Mouse (Mus musculus) heart, embryonic 13.5 days (tissue): ENCODE data around the gene Edaradd. TPM values are rescaled to one million over a fixed set of nuclear protein-coding genes. Genes with fewer than 3 reads are reported as not detected.
A peak's percentile ranks its signal among the peaks of the same experiment; 100 is the strongest.

Experiments used
- ATAC-seq: fragments of 200-750 bp; cut with Nextera tagmentation; 2 replicates; pipeline ENCODE4 v1.8.0; 2017; ENCODE audit warnings: moderate TSS enrichment; ENCODE audit not compliant: insufficient number of reproducible peaks, low FRiP score, low TSS enrichment; ENCODE audit errors: extremely low read depth
- H3K27ac ChIP-seq: fragments of 300-500 bp; sonication (generic); replicated peaks from 2 replicates; pipeline ENCODE4 v1.5.1; 2015; ENCODE audit warnings: moderate library complexity, mild to moderate bottlenecking, inconsistent platforms
- H3K27me3 ChIP-seq: fragments of 300-500 bp; sonication (generic); replicated peaks from 2 replicates; pipeline ENCODE4 v1.6.1; 2015; ENCODE audit warnings: mild to moderate bottlenecking, inconsistent platforms
- H3K36me3 ChIP-seq: fragments of 300-500 bp; sonication (generic); 2 replicates; pipeline ENCODE4 v1.6.1; 2015; ENCODE audit warnings: mild to moderate bottlenecking, inconsistent platforms
- H3K4me1 ChIP-seq: fragments of 300-500 bp; sonication (generic); 2 replicates; pipeline ENCODE4 v1.6.1; 2015; ENCODE audit warnings: inconsistent platforms
- H3K4me2 ChIP-seq: fragments of 300-500 bp; sonication (generic); 2 replicates; pipeline ENCODE4 v1.6.1; 2015; ENCODE audit warnings: inconsistent platforms, mild to moderate bottlenecking, moderate library complexity
- H3K4me3 ChIP-seq: fragments of 300-500 bp; sonication (generic); 2 replicates; pipeline ENCODE4 v1.5.1; 2015; ENCODE audit warnings: moderate library complexity, mild to moderate bottlenecking, inconsistent platforms
- H3K9ac ChIP-seq: fragments of 300-500 bp; sonication (generic); 2 replicates; pipeline ENCODE4 v1.6.1; 2015; ENCODE audit warnings: inconsistent platforms, mild to moderate bottlenecking, moderate library complexity
- H3K9me3 ChIP-seq: fragments of 300-500 bp; sonication (generic); 2 replicates; pipeline ENCODE4 v1.6.1; 2016; ENCODE audit warnings: inconsistent platforms
- WGBS: fragments of 180-500 bp; shearing (Covaris S2); methylation state at CpG from one replicate; pipeline ENCODE4 v1.1.7; 2015; ENCODE audit warnings: mixed read lengths; 5-methylcytosine and 5-hydroxymethylcytosine counted together
- polyA plus RNA-seq: library from polyadenylated mRNA; unstranded; fragments of >200 nt; fragmentation: Nextera tagmentation; extraction: Ambion mirVana; gene quantifications from 2 replicates; pipeline ENCODE4 v1.2.1, GENCODE M21; 2015

Edaradd gene
- polyA plus RNA-seq, 1 experiment from 2014 or later = 0.49 TPM

DNA sequence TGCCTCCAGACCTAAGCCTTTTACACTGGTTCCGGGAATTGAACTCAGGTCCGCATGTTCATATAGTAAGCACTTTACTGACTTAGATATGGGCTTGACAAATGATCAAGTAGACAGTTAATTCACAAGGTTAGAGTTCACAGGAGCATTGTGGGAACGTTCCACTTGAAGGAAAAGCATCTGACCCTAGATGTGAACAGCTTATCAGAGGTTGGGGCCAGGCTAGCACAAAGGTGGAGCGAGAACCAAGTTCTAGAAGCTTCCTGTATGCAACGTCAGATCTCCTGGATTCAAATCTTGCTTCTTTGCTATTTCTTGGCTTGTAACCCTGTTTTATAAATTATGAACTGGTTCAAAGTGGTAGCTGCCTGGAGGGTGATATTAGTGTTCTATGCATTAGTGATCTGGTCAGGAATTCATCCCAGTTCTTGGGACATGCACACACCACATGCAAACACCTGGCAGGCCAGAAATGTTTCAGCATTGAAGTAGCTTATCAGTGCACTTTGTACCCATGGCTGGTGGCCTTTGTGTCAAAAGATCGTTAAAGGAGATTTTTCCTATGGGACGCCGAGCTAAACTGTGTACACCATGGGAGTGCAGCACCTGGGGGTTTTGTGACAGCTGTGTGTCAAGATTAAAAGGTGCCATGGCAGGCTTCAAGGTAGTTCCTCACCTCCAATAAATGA, 23.8 kb upstream of the Edaradd start:
- peaks cover 6% of the 10 kb centered on the region; the same call in 1 of the 2 replicates for H3K27me3 ChIP-seq
- H3K9me3 ChIP-seq = no peaks in the 10 kb centered on the region
- no peak for ATAC-seq
- WGBS = 77% methylated on average over 8 of the region's 8 CpGs
- peaks cover 21% of the 10 kb centered on the region for H3K4me1 ChIP-seq
- H3K4me2 ChIP-seq = no peak overlapping the region
- no peak overlapping the region for H3K9ac ChIP-seq
- no peak overlapping the region for H3K27ac ChIP-seq
- H3K4me3 ChIP-seq = no peak overlapping the region
- no peaks in the 10 kb centered on the region for H3K36me3 ChIP-seq

DNA sequence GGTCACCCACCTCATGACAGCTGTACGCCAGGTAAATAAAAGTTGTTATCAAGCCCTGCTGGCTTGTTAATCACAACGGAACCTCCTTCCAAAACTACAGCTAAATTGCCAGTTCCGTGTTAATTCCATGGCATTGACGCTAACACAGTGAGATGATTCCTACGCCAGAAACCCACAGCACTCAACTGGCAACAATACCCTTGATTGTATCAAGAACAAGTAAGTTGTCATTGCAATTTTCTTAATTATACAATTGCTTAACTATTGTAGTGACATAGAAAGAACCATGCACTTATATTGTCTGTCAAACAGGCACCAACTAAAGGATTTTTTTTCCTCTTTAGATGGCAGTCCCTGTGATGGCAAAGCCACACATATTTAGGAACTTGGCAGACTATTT, 23.0 kb upstream of the Edaradd start:
- Histone ChIP-seq H3K4me1 (peaks cover 21% of the 10 kb centered on the region), H3K4me2 (no peak overlapping the region), H3K27ac (no peak overlapping the region), H3K27me3 (peaks cover 6% of the 10 kb centered on the region; the same call in 1 of the 2 replicates), H3K36me3 (no peaks in the 10 kb centered on the region), H3K9ac (no peak overlapping the region), H3K9me3 (no peaks in the 10 kb centered on the region), H3K4me3 (no peak overlapping the region)
- ATAC-seq = no peak
- WGBS = 62% methylated on average over 5 of the region's 5 CpGs

DNA sequence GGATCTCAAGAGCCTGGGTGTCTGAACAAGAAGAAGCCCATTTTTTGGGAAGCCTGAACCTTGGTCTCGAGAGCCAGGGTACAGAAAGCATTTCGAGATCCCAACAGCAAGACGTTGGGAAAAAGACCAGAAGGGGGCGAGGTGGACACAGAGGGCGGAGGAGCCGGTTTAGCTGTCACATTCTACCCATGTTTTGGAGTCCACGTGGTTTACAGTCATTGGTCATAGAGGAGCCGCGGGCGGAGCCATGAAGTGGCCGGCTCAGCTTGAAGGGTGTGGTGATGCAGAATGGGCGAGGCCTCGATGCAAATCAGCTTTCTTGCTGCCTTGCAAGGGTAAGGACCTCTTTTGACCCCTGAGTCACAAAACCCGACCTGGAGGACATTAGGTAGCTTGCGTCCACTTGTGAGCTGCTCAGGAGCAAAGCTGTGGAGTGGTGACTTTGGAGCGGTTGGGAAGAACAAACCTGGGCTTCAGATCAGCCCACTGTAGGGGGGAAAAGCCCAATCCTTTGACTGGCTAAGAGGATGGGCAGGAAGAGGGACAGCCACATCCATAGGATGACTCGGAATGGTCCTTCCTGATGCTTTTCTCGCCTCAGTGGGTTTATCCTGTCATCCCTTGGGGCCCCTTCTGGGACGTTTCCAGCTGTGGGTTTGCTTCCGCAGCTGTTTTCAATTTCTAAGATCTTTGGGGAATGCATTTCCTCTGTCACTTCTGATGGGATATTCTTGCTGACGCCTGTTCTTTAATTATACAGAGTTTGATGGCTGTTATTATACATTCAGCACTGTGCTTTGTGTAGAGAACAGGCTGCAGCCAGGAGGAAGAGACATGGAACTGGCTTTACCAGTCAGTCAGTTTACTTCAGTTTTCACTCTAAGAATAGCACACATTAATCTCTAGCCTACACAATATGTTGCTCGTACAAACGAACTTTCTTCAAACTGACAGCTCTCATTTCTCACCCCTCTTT, 22.1 kb upstream of the Edaradd start:
- H3K27me3 ChIP-seq = peaks cover 6% of the 10 kb centered on the region; the same call in 1 of the 2 replicates
- H3K9ac ChIP-seq = no peak overlapping the region
- no peaks in the 10 kb centered on the region for H3K36me3 ChIP-seq
- peak overlapping the region; percentile 19 for H3K4me3 ChIP-seq
- no peak overlapping the region for H3K27ac ChIP-seq
- peak overlapping the region; percentile 58 for H3K4me2 ChIP-seq
- H3K4me1 ChIP-seq = peaks cover 21% of the 10 kb centered on the region
- no peak for ATAC-seq
- no peaks in the 10 kb centered on the region for H3K9me3 ChIP-seq
- 8% methylated on average over 23 of the region's 23 CpGs for WGBS

DNA sequence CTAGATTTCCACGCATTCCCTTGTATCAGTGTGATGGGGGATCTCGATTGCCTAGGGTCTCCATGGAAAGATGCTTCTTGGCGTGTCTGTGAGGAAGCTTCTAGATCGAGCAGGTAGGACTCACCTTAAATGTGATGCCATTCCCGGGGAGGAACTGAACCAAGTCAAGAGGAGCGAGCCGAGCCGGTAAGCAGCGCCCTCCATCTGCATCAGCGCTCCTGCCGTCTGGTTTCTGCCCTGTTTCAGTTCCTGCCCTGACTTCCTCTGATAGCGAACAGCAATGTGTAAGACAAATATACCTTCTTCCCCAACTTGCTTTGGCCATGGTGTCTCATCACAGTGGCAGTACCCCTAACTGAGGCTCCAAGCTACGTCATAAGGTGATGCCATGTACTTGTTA, 19.9 kb upstream of the Edaradd start:
- Histone ChIP-seq H3K9me3 (no peaks in the 10 kb centered on the region; the same call in 1 of the 2 replicates), H3K36me3 (no peaks in the 10 kb centered on the region), H3K4me1 (peaks cover 21% of the 10 kb centered on the region), H3K27me3 (peaks cover 6% of the 10 kb centered on the region; the same call in 1 of the 2 replicates), H3K27ac (no peak overlapping the region), H3K4me3 (no peak overlapping the region), H3K9ac (no peak overlapping the region), H3K4me2 (peak overlapping the region; percentile 24; the same call in 1 of the 2 replicates)
- WGBS = 51% methylated on average over 13 of the region's 13 CpGs
- no peak for ATAC-seq

DNA sequence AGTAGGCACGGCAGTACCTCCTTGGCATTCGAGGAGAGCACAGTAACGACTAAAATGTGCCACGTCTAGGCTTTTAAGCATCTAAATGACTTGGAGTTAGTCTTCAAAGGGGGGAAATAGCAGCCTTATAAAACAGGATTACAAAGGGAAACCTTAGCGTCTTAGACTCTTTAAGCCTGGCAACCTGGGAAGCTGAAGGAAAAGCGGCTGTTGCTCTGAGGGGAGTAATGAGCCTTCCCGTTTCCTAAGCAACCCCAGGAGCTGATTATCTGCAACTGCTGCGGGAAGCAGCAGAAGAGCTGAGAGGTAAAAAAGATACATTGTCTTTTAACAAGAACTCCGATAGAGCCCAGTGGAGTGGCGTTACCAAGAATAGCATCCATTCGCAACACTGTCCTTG, 19.5 kb upstream of the Edaradd start:
- no peak overlapping the region for H3K4me3 ChIP-seq
- H3K4me1 ChIP-seq = peaks cover 21% of the 10 kb centered on the region
- 34% methylated on average over 11 of the region's 11 CpGs for WGBS
- H3K27ac ChIP-seq = no peak overlapping the region
- 0 out of 2 replicates have a peak overlapping the region, but pooled peaks have one; percentile 7 for H3K9ac ChIP-seq
- no peak for ATAC-seq
- H3K9me3 ChIP-seq = no peaks in the 10 kb centered on the region; the same call in 1 of the 2 replicates
- peaks cover 6% of the 10 kb centered on the region; the same call in 1 of the 2 replicates for H3K27me3 ChIP-seq
- no peaks in the 10 kb centered on the region for H3K36me3 ChIP-seq
- H3K4me2 ChIP-seq = peak overlapping the region; percentile 24; the same call in 1 of the 2 replicates

DNA sequence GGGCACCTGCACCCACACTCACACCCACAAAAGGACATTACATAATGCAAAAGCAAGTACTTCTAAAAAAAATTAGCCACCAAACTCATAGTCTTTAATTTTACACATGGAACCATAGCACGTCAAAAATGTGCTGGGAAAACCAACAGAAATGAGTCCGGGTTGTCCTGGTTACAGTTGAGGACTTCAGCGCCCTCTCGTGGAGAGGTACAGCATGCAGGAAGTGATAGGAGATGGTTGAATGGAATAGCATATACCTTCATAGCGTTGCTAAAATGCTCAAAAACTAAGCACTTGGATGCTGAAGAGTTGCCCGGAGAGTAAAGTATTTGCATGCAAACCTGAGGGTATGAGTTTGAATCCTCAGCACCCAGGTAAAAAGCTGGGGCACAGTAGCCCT, 17.7 kb upstream of the Edaradd start:
- no peak for ATAC-seq
- peaks cover 18% of the 10 kb centered on the region for H3K4me1 ChIP-seq
- WGBS = 66% methylated on average over 6 of the region's 6 CpGs
- no peak overlapping the region for H3K4me3 ChIP-seq
- H3K27ac ChIP-seq = no peak overlapping the region
- no peaks in the 10 kb centered on the region for H3K36me3 ChIP-seq
- no peaks in the 10 kb centered on the region; the same call in 1 of the 2 replicates for H3K9me3 ChIP-seq
- no peak overlapping the region for H3K9ac ChIP-seq
- H3K27me3 ChIP-seq = peaks cover 6% of the 10 kb centered on the region; the same call in 1 of the 2 replicates
- H3K4me2 ChIP-seq = no peak overlapping the region

DNA sequence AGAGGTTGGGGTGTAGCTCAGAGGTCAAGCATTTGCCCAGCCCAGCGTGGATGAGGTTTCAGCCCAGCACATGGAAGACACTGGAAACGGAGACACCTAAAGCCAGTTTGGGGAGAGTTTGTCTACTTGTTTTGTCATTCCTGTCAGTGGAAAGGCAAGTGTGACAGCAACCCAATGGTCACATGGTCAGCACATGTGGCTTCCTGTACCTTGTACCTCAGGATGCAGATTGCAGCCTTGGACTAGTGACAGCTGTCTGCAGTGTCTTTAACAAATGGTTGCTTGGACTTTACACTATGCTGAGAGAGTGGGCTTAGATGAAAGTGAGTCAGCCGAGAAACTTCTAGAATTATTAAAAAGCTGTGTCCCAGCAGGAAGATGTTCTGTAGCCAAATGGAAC, 14.4 kb upstream of the Edaradd start:
- Histone ChIP-seq H3K4me2 (no peak overlapping the region), H3K4me1 (peaks cover 3% of the 10 kb centered on the region; the same call in 1 of the 2 replicates), H3K4me3 (no peak overlapping the region), H3K27ac (no peak overlapping the region), H3K9me3 (no peaks in the 10 kb centered on the region; the same call in 1 of the 2 replicates), H3K27me3 (no peaks in the 10 kb centered on the region), H3K36me3 (no peaks in the 10 kb centered on the region), H3K9ac (no peak overlapping the region)
- no peak for ATAC-seq
- 79% methylated on average over 3 of the region's 3 CpGs for WGBS

DNA sequence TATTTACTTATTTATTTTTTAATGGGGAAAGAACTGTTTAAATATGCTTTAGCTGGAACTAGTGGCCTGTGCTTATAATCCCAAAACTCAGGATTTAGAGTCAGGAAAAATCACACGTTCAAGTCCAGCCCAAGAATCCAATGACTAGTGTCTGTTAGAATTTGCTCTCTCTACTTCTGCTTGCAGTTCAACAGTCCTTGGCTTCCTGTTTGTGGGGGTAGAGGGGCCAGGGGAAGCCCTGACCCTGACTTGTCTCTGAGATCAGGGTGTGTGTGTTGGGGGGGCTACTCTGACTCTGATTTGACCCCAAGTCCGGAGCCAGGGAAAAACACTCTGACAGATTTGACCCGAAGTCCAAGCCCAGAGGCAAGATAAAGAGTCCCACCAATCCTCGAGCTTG, 5.4 kb upstream of the Edaradd start:
- no peaks in the 10 kb centered on the region for H3K9me3 ChIP-seq
- no peak for ATAC-seq
- H3K4me3 ChIP-seq = no peak overlapping the region
- H3K36me3 ChIP-seq = no peaks in the 10 kb centered on the region
- peaks cover 8% of the 10 kb centered on the region; the same call in 1 of the 2 replicates for H3K4me1 ChIP-seq
- H3K27ac ChIP-seq = no peak overlapping the region
- H3K27me3 ChIP-seq = 0 out of 2 replicates have a peak, but pooled peaks cover 15% of the 10 kb centered on the region
- WGBS = 71% methylated on average over 4 of the region's 4 CpGs
- no peak overlapping the region for H3K9ac ChIP-seq
- H3K4me2 ChIP-seq = no peak overlapping the region

DNA sequence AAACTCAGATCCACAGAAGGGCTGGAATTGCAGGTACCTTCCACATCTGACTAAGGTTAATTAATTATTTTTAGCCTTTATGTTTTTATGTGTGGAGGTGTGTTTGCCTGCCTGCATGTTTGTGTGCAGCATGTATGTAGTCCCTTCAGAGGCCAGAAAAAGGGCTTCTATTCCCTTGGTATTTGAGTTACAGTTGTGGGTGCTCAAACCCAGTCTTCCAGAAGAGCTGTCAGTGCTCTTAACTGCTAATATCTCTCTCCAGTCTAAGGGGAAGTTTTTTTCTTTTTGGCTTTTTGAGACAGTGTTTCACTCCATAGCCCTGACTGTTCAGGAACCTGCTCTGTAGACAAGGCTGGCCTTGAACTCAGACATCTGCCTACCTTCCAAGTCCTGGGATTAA, 2.1 kb upstream of the Edaradd start:
- peaks cover 35% of the 10 kb centered on the region for H3K27me3 ChIP-seq
- H3K9ac ChIP-seq = no peak overlapping the region
- H3K4me2 ChIP-seq = no peak overlapping the region
- ATAC-seq = no peak
- no peak overlapping the region for H3K4me3 ChIP-seq
- H3K27ac ChIP-seq = no peak overlapping the region
- no peaks in the 10 kb centered on the region for H3K36me3 ChIP-seq
- no peaks in the 10 kb centered on the region for H3K9me3 ChIP-seq
- peaks cover 4% of the 10 kb centered on the region; the same call in 1 of the 2 replicates for H3K4me1 ChIP-seq

DNA sequence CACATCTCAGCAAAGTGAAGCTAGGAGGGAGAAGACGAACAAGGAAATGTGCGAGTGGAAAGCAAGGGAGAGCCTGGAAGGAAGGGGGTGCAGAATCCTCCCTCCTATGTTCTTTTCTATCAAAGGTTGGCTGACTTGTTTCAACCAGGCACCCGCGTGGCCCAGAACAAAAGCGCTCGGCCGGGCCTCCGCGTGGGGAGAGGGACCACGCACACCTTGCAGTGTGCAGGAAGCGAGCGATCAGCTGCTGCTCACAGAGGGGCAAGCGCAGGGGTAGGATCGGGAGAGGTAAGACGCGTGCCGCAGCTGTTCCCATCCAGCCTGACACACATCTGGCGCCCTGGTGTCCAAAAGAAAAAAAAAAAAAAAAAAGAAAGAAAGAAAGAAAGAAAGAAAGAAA, 867 bp downstream of the Edaradd start:
- Histone ChIP-seq H3K27me3 (peaks cover 35% of the 10 kb centered on the region), H3K9ac (peak overlapping the region; percentile 73), H3K27ac (no peak overlapping the region), H3K4me3 (peak overlapping the region; percentile 63), H3K4me2 (peak overlapping the region; percentile 98), H3K4me1 (peaks cover 4% of the 10 kb centered on the region; the same call in 1 of the 2 replicates), H3K36me3 (no peaks in the 10 kb centered on the region), H3K9me3 (no peaks in the 10 kb centered on the region)
- no peak for ATAC-seq
- 3% methylated on average over 18 of the region's 18 CpGs for WGBS
